Mouse (Mus musculus): Measurements from ENCODE around the gene Kcnd1. TPM values are rescaled to one million over a fixed set of nuclear protein-coding genes. Genes with fewer than 3 reads are reported as not detected.

The Kcnd1 gene
- polyA plus RNA-seq (2014; fragmentation: Illumina TruSeq; extraction: RNeasy Lipid Tissue Mini Kit (QIAGEN cat#74804); ENCODE audit: insufficient read depth, low read depth, low replicate concordance), result 0.20 TPM

DNA sequence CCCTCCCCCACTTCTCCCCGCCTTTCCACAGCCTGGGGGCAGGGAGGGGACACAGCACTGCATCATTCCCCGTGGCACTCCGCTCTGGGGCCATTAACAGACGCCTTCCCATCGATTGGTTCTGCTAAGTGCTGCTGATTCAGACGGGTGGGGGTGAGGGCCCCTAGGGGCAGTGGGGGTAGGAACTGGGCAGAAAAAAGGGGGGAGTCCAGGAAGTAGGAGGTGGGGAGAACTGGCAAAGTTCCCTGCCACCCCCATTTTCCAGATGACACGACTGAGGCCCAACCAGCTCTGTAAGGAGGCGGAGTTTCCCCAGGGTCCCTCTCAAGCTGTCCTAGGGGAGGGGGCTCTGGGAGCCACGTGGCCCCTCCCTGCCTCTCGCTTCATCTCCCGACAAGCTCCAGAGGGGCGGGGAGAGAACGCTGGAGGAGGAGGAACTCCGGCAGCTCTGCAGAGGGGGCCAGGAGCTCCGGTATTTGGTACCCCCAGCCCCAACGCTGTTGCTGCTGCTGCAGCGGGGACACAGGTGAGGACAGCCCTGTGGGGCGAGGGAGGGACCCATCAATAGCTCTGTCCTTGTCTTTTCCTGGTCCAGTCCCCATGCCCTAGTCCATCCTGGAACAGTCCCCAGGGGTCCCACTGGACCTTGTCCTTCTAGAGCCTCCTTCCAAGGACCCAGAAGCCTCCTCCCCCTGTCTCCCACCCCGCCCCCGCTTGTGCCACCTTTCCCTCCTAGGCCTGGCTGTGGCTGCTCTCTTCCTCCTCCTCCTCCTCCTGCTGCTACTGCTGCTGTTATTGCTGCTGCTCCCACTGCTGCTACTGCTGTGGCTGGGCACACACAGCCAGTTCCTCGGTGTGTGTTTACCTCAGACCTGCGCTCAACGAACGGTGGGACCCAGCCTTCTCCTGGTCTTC, at the start of gene Kcnd1:
Kcnd1 (plus strand) TSS at position 425 of the 915 bp plus-strand sequence.

DNA sequence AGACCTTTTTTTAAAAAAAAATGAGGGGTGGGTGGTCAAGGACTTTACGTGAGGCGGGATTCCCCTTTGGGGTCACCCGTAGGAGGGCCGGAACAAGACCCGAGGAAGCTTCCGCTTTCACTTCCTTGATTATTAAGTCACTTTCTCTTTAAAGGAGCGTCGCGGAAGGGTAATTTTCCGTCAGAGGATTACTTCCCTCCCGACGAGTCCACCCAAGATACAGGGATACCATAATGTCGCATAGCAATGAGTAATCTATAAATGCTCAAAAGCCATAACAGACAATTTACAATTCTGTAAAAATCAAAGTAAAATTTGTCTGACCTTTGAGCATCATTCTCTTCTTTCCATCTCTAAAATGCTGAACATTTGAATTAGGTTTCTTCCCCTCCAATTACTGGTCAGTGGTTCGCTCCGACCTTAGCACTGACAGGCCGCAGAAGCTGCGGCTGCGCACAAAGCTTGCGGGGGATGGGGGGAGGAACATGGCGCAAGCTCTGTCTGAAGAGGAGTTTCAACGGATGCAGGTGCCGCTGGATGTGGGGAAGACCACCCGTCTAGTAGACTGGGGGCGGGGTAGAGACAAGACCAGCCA, 32.5 kb upstream of the Kcnd1 start, which contains the start of gene Gripap1:
Gripap1 (plus strand) TSS at position 224 of the 595 bp plus-strand sequence.

DNA sequence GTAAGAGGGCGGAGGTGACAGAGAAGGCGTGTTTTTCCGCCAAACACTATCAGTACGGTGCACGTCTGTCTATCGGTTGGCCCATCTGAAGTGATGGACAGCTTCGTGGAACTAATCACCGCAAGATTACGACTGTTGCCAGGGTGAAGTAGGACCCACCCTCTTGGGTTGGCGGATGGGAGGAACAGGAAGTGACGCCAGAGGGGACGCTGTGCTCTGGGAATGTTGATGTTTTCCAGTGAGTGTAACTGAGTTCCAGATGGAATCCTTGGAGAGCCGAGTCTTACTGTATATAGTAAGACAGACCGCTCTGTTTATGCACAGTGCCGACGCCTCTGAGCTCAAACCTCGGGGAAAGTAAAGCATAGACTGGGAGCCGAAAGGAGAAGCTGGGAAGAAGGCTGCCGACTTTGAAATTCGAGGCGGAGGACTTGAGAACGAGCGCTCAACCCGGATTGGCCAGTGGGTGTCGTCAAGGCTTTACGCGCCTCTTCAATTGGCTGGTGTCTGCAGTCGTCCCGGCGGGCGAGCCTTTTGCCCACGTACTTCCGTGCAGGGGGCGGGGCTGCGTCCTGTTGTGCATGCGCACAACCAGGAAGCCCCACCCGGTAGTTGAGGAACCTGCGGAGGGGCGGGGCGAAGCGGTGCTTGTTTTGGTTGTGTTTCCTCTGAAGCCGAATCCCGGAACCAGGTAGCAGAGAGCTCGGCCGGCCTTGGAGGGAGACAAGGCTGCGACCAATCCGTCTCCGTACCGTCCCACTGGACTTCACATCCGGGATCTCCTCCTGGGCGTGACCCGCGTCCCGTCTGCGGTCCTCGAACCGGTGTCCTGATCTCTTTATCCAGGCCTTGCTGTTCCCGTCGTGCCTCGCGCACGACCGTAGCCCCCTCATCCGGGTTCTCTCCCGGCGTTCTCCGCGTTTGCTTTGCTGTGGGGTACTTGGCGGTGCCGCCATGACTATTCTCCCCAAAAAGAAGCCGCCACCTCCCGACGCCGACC, 19.4 kb downstream of the Kcnd1 start, which contains the start of gene Otud5:
Otud5 (plus strand) TSS at position 202 of the 1,000 bp plus-strand sequence.

DNA sequence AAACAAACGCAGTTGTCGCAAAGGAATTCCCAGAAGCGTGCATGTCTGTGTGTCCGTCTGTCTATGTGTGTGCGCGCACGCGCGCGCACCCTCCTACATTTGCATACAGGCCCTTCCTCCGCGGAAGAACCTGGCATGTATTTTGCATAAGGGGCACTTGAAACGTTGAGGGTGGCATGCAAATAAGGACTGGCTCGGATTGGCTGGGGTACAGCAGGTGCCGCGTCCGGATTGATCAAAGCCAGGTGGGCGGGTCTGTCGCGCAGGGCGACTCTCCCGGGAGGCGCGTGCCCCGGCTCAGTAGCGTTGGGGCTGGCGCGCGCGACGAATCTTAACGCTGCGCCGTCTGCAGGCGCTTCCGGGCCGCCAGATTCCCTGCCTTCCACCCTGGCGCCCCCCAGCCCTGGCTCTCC, 55.9 kb downstream of the Kcnd1 start, which contains the start of gene Pim2:
Pim2 (plus strand) TSS at position 256 of the 413 bp plus-strand sequence.

DNA sequence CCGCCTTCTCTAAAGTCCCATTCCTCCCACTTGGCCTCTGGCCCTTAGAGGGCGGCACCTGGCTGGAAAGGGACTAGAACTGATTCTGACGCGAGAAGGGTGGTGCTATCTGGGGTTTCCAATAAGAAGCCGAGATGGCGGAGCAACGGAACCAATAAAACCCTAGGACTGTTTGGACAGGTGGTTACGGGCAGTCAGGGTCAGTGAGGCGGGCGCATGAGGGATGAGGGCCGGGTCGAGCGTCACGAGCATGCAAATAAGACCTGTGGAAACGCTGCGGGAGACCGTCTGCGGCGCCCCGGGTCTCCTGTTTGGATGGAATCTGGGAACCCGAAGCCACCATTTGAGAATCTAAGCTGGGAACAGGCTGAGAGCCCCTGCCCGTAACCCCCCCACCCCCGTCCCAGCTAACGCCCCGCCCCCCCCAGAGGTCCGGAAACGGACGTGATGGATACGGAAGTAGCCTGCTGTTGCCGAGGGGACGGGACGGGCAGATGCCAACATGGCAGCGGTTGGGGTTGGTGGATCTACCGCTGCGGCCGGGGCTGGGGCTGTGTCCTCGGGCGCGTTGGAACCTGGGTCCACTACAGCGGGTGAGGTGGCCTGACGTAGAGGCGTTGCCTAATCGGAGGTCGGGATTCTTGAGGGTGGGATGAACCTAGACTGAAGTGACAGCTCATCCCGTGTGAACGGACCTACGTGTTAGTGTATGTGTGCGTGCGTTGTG, 61.9 kb downstream of the Kcnd1 start, which contains the start of gene Slc35a2:
Slc35a2 (plus strand) TSS at position 188 of the 727 bp plus-strand sequence.

Other genes starting within 250 kb of the Kcnd1 start
- gene Foxp3, start 248.6 kb upstream of the Kcnd1 start, polyA plus RNA-seq (2014; fragmentation: Illumina TruSeq; extraction: RNeasy Lipid Tissue Mini Kit (QIAGEN cat#74804); ENCODE audit: insufficient read depth, low read depth, low replicate concordance), result 0.14 TPM
- gene Ppp1r3f, start 248.0 kb upstream of the Kcnd1 start, polyA plus RNA-seq (2014; fragmentation: Illumina TruSeq; extraction: RNeasy Lipid Tissue Mini Kit (QIAGEN cat#74804); ENCODE audit: insufficient read depth, low read depth, low replicate concordance), result 1.2 TPM
- 11.5 TPM for gene Ccdc22, start 216.8 kb upstream of the Kcnd1 start, polyA plus RNA-seq (2014; fragmentation: Illumina TruSeq; extraction: RNeasy Lipid Tissue Mini Kit (QIAGEN cat#74804); ENCODE audit: insufficient read depth, low read depth, low replicate concordance)
- 0.08 TPM for gene Cacna1f, start 215.2 kb upstream of the Kcnd1 start, polyA plus RNA-seq (2014; fragmentation: Illumina TruSeq; extraction: RNeasy Lipid Tissue Mini Kit (QIAGEN cat#74804); ENCODE audit: insufficient read depth, low read depth, low replicate concordance)
- 4.0 TPM for gene Syp, start 183.8 kb upstream of the Kcnd1 start, polyA plus RNA-seq (2014; fragmentation: Illumina TruSeq; extraction: RNeasy Lipid Tissue Mini Kit (QIAGEN cat#74804); ENCODE audit: insufficient read depth, low read depth, low replicate concordance)
- 4.0 TPM for gene Prickle3, start 165.0 kb upstream of the Kcnd1 start, polyA plus RNA-seq (2014; fragmentation: Illumina TruSeq; extraction: RNeasy Lipid Tissue Mini Kit (QIAGEN cat#74804); ENCODE audit: insufficient read depth, low read depth, low replicate concordance)
- 161 TPM for gene Plp2, start 150.9 kb upstream of the Kcnd1 start, polyA plus RNA-seq (2014; fragmentation: Illumina TruSeq; extraction: RNeasy Lipid Tissue Mini Kit (QIAGEN cat#74804); ENCODE audit: insufficient read depth, low read depth, low replicate concordance)
- gene Magix, start 141.0 kb upstream of the Kcnd1 start, polyA plus RNA-seq (2014; fragmentation: Illumina TruSeq; extraction: RNeasy Lipid Tissue Mini Kit (QIAGEN cat#74804); ENCODE audit: insufficient read depth, low read depth, low replicate concordance), result 6.1 TPM
- gene Gpkow, start 125.2 kb upstream of the Kcnd1 start, polyA plus RNA-seq (2014; fragmentation: Illumina TruSeq; extraction: RNeasy Lipid Tissue Mini Kit (QIAGEN cat#74804); ENCODE audit: insufficient read depth, low read depth, low replicate concordance), result 18.2 TPM
- 86.4 TPM for gene Wdr45, start 108.0 kb upstream of the Kcnd1 start, polyA plus RNA-seq (2014; fragmentation: Illumina TruSeq; extraction: RNeasy Lipid Tissue Mini Kit (QIAGEN cat#74804); ENCODE audit: insufficient read depth, low read depth, low replicate concordance)
- gene Gm45208, start 100.0 kb upstream of the Kcnd1 start, polyA plus RNA-seq (2014; fragmentation: Illumina TruSeq; extraction: RNeasy Lipid Tissue Mini Kit (QIAGEN cat#74804); ENCODE audit: insufficient read depth, low read depth, low replicate concordance), result not detected
- gene Praf2, start 93.8 kb upstream of the Kcnd1 start, polyA plus RNA-seq (2014; fragmentation: Illumina TruSeq; extraction: RNeasy Lipid Tissue Mini Kit (QIAGEN cat#74804); ENCODE audit: insufficient read depth, low read depth, low replicate concordance), result 16.3 TPM
- gene Ccdc120, start 71.4 kb upstream of the Kcnd1 start, polyA plus RNA-seq (2014; fragmentation: Illumina TruSeq; extraction: RNeasy Lipid Tissue Mini Kit (QIAGEN cat#74804); ENCODE audit: insufficient read depth, low read depth, low replicate concordance), result 6.8 TPM
- 19.0 TPM for gene Tfe3, start 59.7 kb upstream of the Kcnd1 start, polyA plus RNA-seq (2014; fragmentation: Illumina TruSeq; extraction: RNeasy Lipid Tissue Mini Kit (QIAGEN cat#74804); ENCODE audit: insufficient read depth, low read depth, low replicate concordance)
- gene Gripap1, start 32.5 kb upstream of the Kcnd1 start, polyA plus RNA-seq (2014; fragmentation: Illumina TruSeq; extraction: RNeasy Lipid Tissue Mini Kit (QIAGEN cat#74804); ENCODE audit: insufficient read depth, low read depth, low replicate concordance), result 20.6 TPM
- 30.7 TPM for gene Otud5, start 19.1 kb downstream of the Kcnd1 start, polyA plus RNA-seq (2014; fragmentation: Illumina TruSeq; extraction: RNeasy Lipid Tissue Mini Kit (QIAGEN cat#74804); ENCODE audit: insufficient read depth, low read depth, low replicate concordance)
- 6.7 TPM for gene Pim2, start 56.0 kb downstream of the Kcnd1 start, polyA plus RNA-seq (2014; fragmentation: Illumina TruSeq; extraction: RNeasy Lipid Tissue Mini Kit (QIAGEN cat#74804); ENCODE audit: insufficient read depth, low read depth, low replicate concordance)
- 24.4 TPM for gene Slc35a2, start 61.7 kb downstream of the Kcnd1 start, polyA plus RNA-seq (2014; fragmentation: Illumina TruSeq; extraction: RNeasy Lipid Tissue Mini Kit (QIAGEN cat#74804); ENCODE audit: insufficient read depth, low read depth, low replicate concordance)
- 63.7 TPM for gene Pqbp1, start 77.0 kb downstream of the Kcnd1 start, polyA plus RNA-seq (2014; fragmentation: Illumina TruSeq; extraction: RNeasy Lipid Tissue Mini Kit (QIAGEN cat#74804); ENCODE audit: insufficient read depth, low read depth, low replicate concordance)
- 46.0 TPM for gene Timm17b, start 77.1 kb downstream of the Kcnd1 start, polyA plus RNA-seq (2014; fragmentation: Illumina TruSeq; extraction: RNeasy Lipid Tissue Mini Kit (QIAGEN cat#74804); ENCODE audit: insufficient read depth, low read depth, low replicate concordance)
- not detected for gene Gm10491, start 85.5 kb downstream of the Kcnd1 start, polyA plus RNA-seq (2014; fragmentation: Illumina TruSeq; extraction: RNeasy Lipid Tissue Mini Kit (QIAGEN cat#74804); ENCODE audit: insufficient read depth, low read depth, low replicate concordance)
- not detected for gene Gm10490, start 87.3 kb downstream of the Kcnd1 start, polyA plus RNA-seq (2014; fragmentation: Illumina TruSeq; extraction: RNeasy Lipid Tissue Mini Kit (QIAGEN cat#74804); ENCODE audit: insufficient read depth, low read depth, low replicate concordance)
- gene Pcsk1n, start 97.5 kb downstream of the Kcnd1 start, polyA plus RNA-seq (2014; fragmentation: Illumina TruSeq; extraction: RNeasy Lipid Tissue Mini Kit (QIAGEN cat#74804); ENCODE audit: insufficient read depth, low read depth, low replicate concordance), result 0.17 TPM
- not detected for gene Eras, start 106.3 kb downstream of the Kcnd1 start, polyA plus RNA-seq (2014; fragmentation: Illumina TruSeq; extraction: RNeasy Lipid Tissue Mini Kit (QIAGEN cat#74804); ENCODE audit: insufficient read depth, low read depth, low replicate concordance)
- gene Hdac6, start 125.6 kb downstream of the Kcnd1 start, polyA plus RNA-seq (2014; fragmentation: Illumina TruSeq; extraction: RNeasy Lipid Tissue Mini Kit (QIAGEN cat#74804); ENCODE audit: insufficient read depth, low read depth, low replicate concordance), result 3.4 TPM
- 0.48 TPM for gene Gata1, start 155.8 kb downstream of the Kcnd1 start, polyA plus RNA-seq (2014; fragmentation: Illumina TruSeq; extraction: RNeasy Lipid Tissue Mini Kit (QIAGEN cat#74804); ENCODE audit: insufficient read depth, low read depth, low replicate concordance)
- gene Glod5, start 196.2 kb downstream of the Kcnd1 start, polyA plus RNA-seq (2014; fragmentation: Illumina TruSeq; extraction: RNeasy Lipid Tissue Mini Kit (QIAGEN cat#74804); ENCODE audit: insufficient read depth, low read depth, low replicate concordance), result not detected

All from lung, adult 10 weeks (tissue).